Mouse (Mus musculus): ENCODE measurements around the gene Runx2. TPM values are rescaled to one million over a fixed set of nuclear protein-coding genes. Genes with fewer than 3 reads are reported as not detected.
A peak's percentile ranks its signal among the peaks of the same experiment; 100 is the strongest.

The Runx2 gene
- polyA plus RNA-seq, 1 experiment from 2014 or later = 0.52 TPM

- Histone ChIP-seq H3K36me3 (no peaks in the 10 kb centered on the region), H3K9ac (no peak overlapping the region), H3K4me3 (no peak overlapping the region), H3K4me1 (no peaks in the 10 kb centered on the region), H3K9me3 (no peaks in the 10 kb centered on the region), H3K4me2 (replicated peaks) (no peak overlapping the region), H3K27me3 (replicated peaks) (no peaks in the 10 kb centered on the region), H3K27ac (no peak overlapping the region)
- no peak for ATAC-seq (ENCODE audit: low FRiP score, low read depth)
- WGBS = 79% methylated on average over 2 of the region's 2 CpGs
These were observed 47.6 kb downstream of the Runx2 start for GRCm38 (mm10) chr17:44766975-44767374.

GRCm38 (mm10) chr17:44766318-44766717 lies 48.3 kb downstream of the Runx2 start:
- no peak overlapping the region for H3K27ac ChIP-seq
- 88% methylated on average over 11 of the region's 11 CpGs for WGBS

GRCm38 (mm10) chr17:44745378-44745777 lies 69.2 kb downstream of the Runx2 start:
- Histone ChIP-seq H3K4me3 (no peak overlapping the region), H3K27ac (no peak overlapping the region), H3K9me3 (no peaks in the 10 kb centered on the region), H3K4me1 (no peaks in the 10 kb centered on the region), H3K36me3 (no peaks in the 10 kb centered on the region), H3K27me3 (replicated peaks) (0 out of 2 replicates have a peak, but pooled peaks cover 5% of the 10 kb centered on the region), H3K9ac (no peak overlapping the region), H3K4me2 (replicated peaks) (no peak overlapping the region)
- WGBS = 89% methylated on average over 8 of the region's 8 CpGs
- no peak for ATAC-seq (ENCODE audit: low FRiP score, low read depth)

More at GRCm38 (mm10) chr17:44766318-44766717, 48.3 kb downstream of the Runx2 start:
- Histone ChIP-seq H3K4me2 (replicated peaks) (no peak overlapping the region), H3K9ac (no peak overlapping the region), H3K9me3 (no peaks in the 10 kb centered on the region), H3K4me3 (no peak overlapping the region), H3K36me3 (no peaks in the 10 kb centered on the region), H3K27me3 (replicated peaks) (no peaks in the 10 kb centered on the region), H3K4me1 (no peaks in the 10 kb centered on the region)
- ATAC-seq (ENCODE audit: low FRiP score, low read depth) = no peak

- H3K4me3 ChIP-seq = no peak overlapping the region
- no peak for ATAC-seq (ENCODE audit: low FRiP score, low read depth)
- peaks cover 19% of the 10 kb centered on the region for H3K27me3 ChIP-seq (replicated peaks)
- H3K36me3 ChIP-seq = no peaks in the 10 kb centered on the region
- no peak overlapping the region for H3K9ac ChIP-seq
- WGBS = 58% methylated on average over 3 of the region's 3 CpGs
- H3K4me2 ChIP-seq (replicated peaks) = no peak overlapping the region
- no peaks in the 10 kb centered on the region for H3K4me1 ChIP-seq
- H3K27ac ChIP-seq = no peak overlapping the region
- H3K9me3 ChIP-seq = no peaks in the 10 kb centered on the region
These were observed 70.8 kb downstream of the Runx2 start for GRCm38 (mm10) chr17:44743780-44744179.

- H3K27ac ChIP-seq = no peak overlapping the region
- peaks cover 35% of the 10 kb centered on the region for H3K27me3 ChIP-seq (replicated peaks)
- H3K4me1 ChIP-seq = peaks cover 9% of the 10 kb centered on the region; the same call in 1 of the 2 replicates
- H3K4me2 ChIP-seq (replicated peaks) = no peak overlapping the region
- H3K9me3 ChIP-seq = no peaks in the 10 kb centered on the region
- no peaks in the 10 kb centered on the region for H3K36me3 ChIP-seq
- no peak for ATAC-seq (ENCODE audit: low FRiP score, low read depth)
- 88% methylated on average over 9 of the region's 9 CpGs for whole genome bisulfite sequencing
- no peak overlapping the region for H3K4me3 ChIP-seq
- no peak overlapping the region for H3K9ac ChIP-seq
These were observed 72.4 kb downstream of the Runx2 start for GRCm38 (mm10) chr17:44742246-44742645.

- Histone ChIP-seq H3K27ac (no peak overlapping the region), H3K4me2 (replicated peaks) (peak overlapping the region; percentile 32), H3K36me3 (no peaks in the 10 kb centered on the region), H3K4me1 (peaks cover 32% of the 10 kb centered on the region), H3K9me3 (no peaks in the 10 kb centered on the region), H3K27me3 (replicated peaks) (peaks cover 70% of the 10 kb centered on the region), H3K4me3 (no peak overlapping the region; the same call in 1 of the 2 replicates), H3K9ac (no peak overlapping the region)
- no peak for ATAC-seq (ENCODE audit: low FRiP score, low read depth)
- WGBS = 0% methylated on average over 21 of the region's 22 CpGs
These were observed 76.4 kb downstream of the Runx2 start for GRCm38 (mm10) chr17:44738121-44738637.

GRCm38 (mm10) chr17:44737275-44738120 lies 77.1 kb downstream of the Runx2 start:
- Histone ChIP-seq H3K27ac (no peak overlapping the region), H3K36me3 (no peaks in the 10 kb centered on the region), H3K27me3 (replicated peaks) (peaks cover 75% of the 10 kb centered on the region), H3K4me3 (no peak overlapping the region; the same call in 1 of the 2 replicates), H3K4me2 (replicated peaks) (peak overlapping the region; percentile 32), H3K9me3 (no peaks in the 10 kb centered on the region), H3K4me1 (peaks cover 32% of the 10 kb centered on the region), H3K9ac (no peak overlapping the region)
- no peak for ATAC-seq (ENCODE audit: low FRiP score, low read depth)
- WGBS = under 1% methylated on average over 33 of the region's 33 CpGs

- H3K4me2 ChIP-seq (replicated peaks) = peak overlapping the region; percentile 95
These were observed 78.5 kb downstream of the Runx2 start for GRCm38 (mm10) chr17:44735991-44736561.

GRCm38 (mm10) chr17:44735223-44735990 lies 79.2 kb downstream of the Runx2 start:
- peak; percentile 14 for ATAC-seq (ENCODE audit: low FRiP score, low read depth)
- Histone ChIP-seq H3K27me3 (replicated peaks) (peaks cover 78% of the 10 kb centered on the region), H3K4me2 (replicated peaks) (peak overlapping the region; percentile 95), H3K36me3 (no peaks in the 10 kb centered on the region), H3K4me1 (peaks cover 32% of the 10 kb centered on the region), H3K27ac (no peak overlapping the region), H3K9me3 (no peaks in the 10 kb centered on the region), H3K9ac (peak overlapping the region; percentile 62), H3K4me3 (peak overlapping the region; percentile 55)
- WGBS = under 1% methylated on average over 63 of the region's 64 CpGs

More at GRCm38 (mm10) chr17:44735991-44736561, 78.5 kb downstream of the Runx2 start:
- Histone ChIP-seq H3K4me1 (peaks cover 32% of the 10 kb centered on the region), H3K9me3 (no peaks in the 10 kb centered on the region), H3K4me3 (peak overlapping the region; percentile 55), H3K36me3 (no peaks in the 10 kb centered on the region), H3K9ac (peak overlapping the region; percentile 62), H3K27ac (no peak overlapping the region), H3K27me3 (replicated peaks) (peaks cover 83% of the 10 kb centered on the region)
- WGBS = under 1% methylated on average over 73 of the region's 73 CpGs
- ATAC-seq (ENCODE audit: low FRiP score, low read depth) = peak; percentile 77

GRCm38 (mm10) chr17:44734501-44735222 lies 79.9 kb downstream of the Runx2 start:
- Histone ChIP-seq H3K27me3 (replicated peaks) (peaks cover 72% of the 10 kb centered on the region), H3K4me2 (replicated peaks) (peak overlapping the region; percentile 95), H3K36me3 (no peaks in the 10 kb centered on the region), H3K4me1 (peaks cover 32% of the 10 kb centered on the region), H3K27ac (no peak overlapping the region), H3K9me3 (no peaks in the 10 kb centered on the region), H3K4me3 (peak overlapping the region; percentile 55), H3K9ac (peak overlapping the region; percentile 62; the same call in 1 of the 2 replicates)
- peak; percentile 26 for ATAC-seq (ENCODE audit: low FRiP score, low read depth)
- WGBS = under 1% methylated on average over 48 of the region's 48 CpGs

GRCm38 (mm10) chr17:44733544-44734310 lies 80.9 kb downstream of the Runx2 start:
- Histone ChIP-seq H3K27ac (no peak overlapping the region), H3K4me2 (replicated peaks) (peak overlapping the region; percentile 95), H3K9me3 (no peaks in the 10 kb centered on the region), H3K4me1 (peaks cover 32% of the 10 kb centered on the region), H3K9ac (no peak overlapping the region), H3K27me3 (replicated peaks) (peaks cover 63% of the 10 kb centered on the region), H3K36me3 (no peaks in the 10 kb centered on the region), H3K4me3 (peak overlapping the region; percentile 55; the same call in 1 of the 2 replicates)
- no peak for ATAC-seq (ENCODE audit: low FRiP score, low read depth)
- WGBS = under 1% methylated on average over 23 of the region's 23 CpGs
